Mouse (Mus musculus) splenic B cell, adult 2 months (primary cell): ENCODE results near the gene Macrod2.

Experiments
- DNase-seq: peaks from one replicate; pipeline ENCODE4 v3.0.0-alpha.2; 2011; ENCODE audit warnings: low read depth, low spot score
- H3K27me3 ChIP-seq: 2 replicates; pipeline ENCODE4 v1.6.1; 2012; ENCODE audit warnings: mild to moderate bottlenecking, low read length, moderate library complexity, mixed read lengths; ENCODE audit not compliant: control insufficient read depth, poor library complexity, insufficient read depth, severe bottlenecking
- H3K36me3 ChIP-seq: 2 replicates; pipeline ENCODE4 v1.6.1; 2012; ENCODE audit warnings: mild to moderate bottlenecking, low read length, moderate library complexity, mixed read lengths; ENCODE audit not compliant: control insufficient read depth, poor library complexity, insufficient read depth, severe bottlenecking

Gene Macrod2

GRCm38 (mm10) chr2:141870930-141871329, 1475.8 kb downstream of the Macrod2 start:
- Histone ChIP-seq H3K36me3 (no peaks in the 10 kb centered on the region), H3K27me3 (no peaks in the 10 kb centered on the region)
- no peak for DNase-seq

DNA sequence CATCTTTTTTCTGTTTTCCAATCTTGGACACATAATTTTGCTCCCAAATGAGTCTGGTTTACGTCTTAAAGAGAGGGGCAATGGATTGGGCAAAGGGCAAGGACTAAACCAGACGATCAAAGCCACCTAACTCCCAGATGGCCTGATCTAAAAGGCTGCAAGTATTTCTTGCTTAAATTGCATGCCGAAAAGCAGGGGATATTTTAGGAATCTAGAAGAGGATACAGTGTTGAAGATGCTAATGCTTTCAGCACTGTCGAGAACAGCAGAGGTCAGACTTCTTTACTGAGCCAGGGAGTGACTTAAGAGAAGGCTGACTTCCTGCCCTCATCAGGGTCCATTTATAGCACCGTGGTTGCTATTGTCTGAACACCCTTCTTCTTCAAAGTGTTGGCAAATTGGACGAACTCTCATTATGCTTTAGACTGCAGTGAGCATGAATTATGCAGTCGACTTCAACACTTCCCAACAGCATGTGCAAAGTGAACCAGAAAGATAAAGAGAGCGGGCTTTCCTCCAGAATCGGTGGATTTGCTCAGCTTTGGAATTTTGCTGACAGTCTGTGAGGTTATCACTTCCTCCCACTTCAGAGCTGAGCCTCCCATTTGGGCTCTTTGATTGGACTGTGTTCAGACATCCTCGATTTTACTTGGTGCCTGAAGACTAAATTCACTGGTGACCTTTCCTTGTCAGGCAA, 1481.2 kb downstream of the Macrod2 start:
- Histone ChIP-seq H3K27me3 (no peaks in the 10 kb centered on the region), H3K36me3 (no peaks in the 10 kb centered on the region)
- no peak for DNase-seq

DNA sequence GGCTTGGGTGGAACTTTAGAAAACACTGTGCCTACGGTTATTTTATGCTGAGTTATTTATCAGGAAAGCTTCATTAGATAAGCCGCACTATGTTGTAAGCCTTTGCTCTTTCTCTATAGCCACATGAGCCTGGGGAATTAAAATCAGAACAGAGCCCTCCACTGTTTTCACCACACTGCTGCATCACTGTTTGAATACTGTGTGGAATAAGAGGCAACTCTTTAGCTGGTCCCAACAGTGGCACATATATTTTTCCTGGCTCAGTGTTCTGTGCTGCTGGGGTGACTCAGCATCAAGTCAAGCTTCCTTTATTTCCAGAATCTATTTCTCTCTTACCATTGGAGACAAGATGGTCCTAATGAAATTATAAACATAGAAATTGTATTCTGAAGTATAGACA, 1481.8 kb downstream of the Macrod2 start:
- no peaks in the 10 kb centered on the region for H3K36me3 ChIP-seq
- H3K27me3 ChIP-seq = no peaks in the 10 kb centered on the region
- DNase-seq = no peak

- H3K36me3 ChIP-seq = no peaks in the 10 kb centered on the region
- H3K27me3 ChIP-seq = no peaks in the 10 kb centered on the region
- DNase-seq = no peak
Measured at GRCm38 (mm10) chr2:141878473-141878872, 1483.4 kb downstream of the Macrod2 start.

DNA sequence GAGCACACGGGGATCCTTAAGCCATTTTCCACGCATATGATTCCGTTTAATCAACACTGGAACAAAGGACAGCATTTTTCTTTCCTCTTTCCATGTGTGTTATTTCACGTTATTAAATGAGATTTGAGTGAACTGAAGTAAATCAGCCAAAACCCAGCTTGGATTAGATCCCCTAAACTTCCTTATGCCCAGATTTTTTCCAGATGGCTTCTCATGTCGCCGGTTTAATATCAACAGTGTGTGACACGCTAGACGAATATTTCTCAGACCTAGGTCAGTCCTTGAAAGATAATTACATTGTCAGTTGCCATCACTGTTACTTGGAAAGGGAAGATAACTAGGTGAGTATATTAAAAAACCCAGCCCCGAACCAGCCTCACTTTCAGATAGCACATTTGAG, 1484.6 kb downstream of the Macrod2 start:
- Histone ChIP-seq H3K36me3 (no peaks in the 10 kb centered on the region), H3K27me3 (no peaks in the 10 kb centered on the region)
- no peak for DNase-seq

GRCm38 (mm10) chr2:141886694-141887474, 1491.8 kb downstream of the Macrod2 start:
- DNase-seq = no peak
- no peaks in the 10 kb centered on the region for H3K27me3 ChIP-seq
- no peaks in the 10 kb centered on the region for H3K36me3 ChIP-seq

DNA sequence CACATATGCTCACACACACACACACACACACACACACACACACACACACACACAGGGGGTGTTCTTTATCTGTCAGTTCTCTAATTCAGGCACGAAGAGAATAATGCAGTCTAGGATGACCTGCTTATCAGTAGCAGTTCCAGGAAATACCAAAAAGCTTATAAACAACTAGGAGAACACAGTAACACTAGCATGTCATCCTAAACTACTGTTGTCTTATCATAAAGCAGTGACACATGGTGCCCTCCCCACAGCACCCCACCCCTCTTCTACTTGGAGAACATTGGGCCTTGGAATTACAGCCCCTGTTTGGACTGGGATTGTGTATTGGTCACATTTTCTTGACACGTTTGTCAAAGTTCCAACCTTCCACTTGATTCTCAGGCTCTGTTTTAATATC, 1494.4 kb downstream of the Macrod2 start:
- Histone ChIP-seq H3K27me3 (no peaks in the 10 kb centered on the region), H3K36me3 (no peaks in the 10 kb centered on the region)
- DNase-seq = no peak

- no peaks in the 10 kb centered on the region for H3K36me3 ChIP-seq
- no peak for DNase-seq
- no peaks in the 10 kb centered on the region for H3K27me3 ChIP-seq
Measured at GRCm38 (mm10) chr2:141897951-141898350, 1502.8 kb downstream of the Macrod2 start.

DNA sequence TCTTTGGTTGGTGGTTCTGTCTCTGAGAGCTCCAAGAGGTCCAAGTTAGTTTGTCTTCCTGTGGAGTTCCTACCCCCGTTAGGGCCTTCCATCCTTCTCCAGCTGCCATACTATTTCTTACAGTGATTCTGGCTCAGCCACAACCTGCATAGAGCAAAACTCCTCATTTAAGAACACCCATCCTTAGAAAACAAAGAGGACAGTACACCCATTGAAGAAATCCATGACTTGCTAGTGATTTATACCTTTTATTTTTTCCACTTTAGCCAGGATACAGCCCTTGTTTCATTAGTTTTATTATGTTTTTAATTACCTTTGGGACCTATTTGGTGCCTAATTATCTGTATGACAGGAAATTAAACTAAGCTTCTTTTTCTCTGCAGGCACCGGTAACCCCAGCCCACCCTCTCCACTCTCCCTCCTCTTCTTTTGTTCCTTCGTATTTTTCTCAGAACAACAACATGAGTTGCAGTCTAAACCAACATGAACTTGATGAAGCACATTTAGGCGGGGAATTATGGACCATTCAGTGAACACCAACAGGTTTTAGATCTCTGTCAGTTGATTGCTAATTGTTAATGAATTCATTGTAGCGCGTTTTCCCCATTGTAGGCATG, 1516.8 kb downstream of the Macrod2 start:
- Histone ChIP-seq H3K36me3 (no peaks in the 10 kb centered on the region; the same call in 1 of the 2 replicates), H3K27me3 (no peaks in the 10 kb centered on the region)
- DNase-seq = no peak

- Histone ChIP-seq H3K27me3 (no peaks in the 10 kb centered on the region), H3K36me3 (no peaks in the 10 kb centered on the region; the same call in 1 of the 2 replicates)
- no peak for DNase-seq
Measured at GRCm38 (mm10) chr2:141913486-141913885, 1518.4 kb downstream of the Macrod2 start.

- Histone ChIP-seq H3K27me3 (no peaks in the 10 kb centered on the region), H3K36me3 (no peaks in the 10 kb centered on the region; the same call in 1 of the 2 replicates)
- no peak for DNase-seq
Measured at GRCm38 (mm10) chr2:141913894-141914293, 1518.8 kb downstream of the Macrod2 start.

DNA sequence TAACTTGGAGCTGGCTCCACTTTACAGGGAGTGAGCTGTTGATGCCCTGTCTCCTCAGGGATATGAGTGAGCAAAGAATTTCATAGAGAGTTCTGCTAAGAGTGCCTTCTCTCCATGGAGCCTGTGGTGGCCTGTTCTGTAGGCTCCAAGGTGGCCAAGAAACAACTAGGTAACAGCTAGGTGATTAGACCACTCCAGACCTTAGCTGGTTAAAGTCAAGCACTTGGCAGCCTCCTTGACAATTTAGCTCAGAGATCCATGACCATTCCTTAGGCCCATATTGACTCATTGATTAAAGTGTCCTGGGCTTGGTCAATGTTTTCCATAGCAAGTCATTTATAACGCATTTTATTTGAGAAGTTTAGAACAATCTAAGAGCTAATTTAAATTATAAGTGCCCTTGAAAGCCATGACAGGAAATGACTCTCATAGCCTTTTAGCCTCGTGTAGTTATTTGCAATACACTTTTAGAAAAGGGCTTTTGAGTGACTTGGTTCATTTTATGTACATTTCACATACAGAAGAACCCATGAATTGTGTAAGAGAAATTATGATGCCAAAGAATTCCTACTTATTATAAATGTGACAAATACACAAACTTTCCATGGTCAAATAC, 1525.4 kb downstream of the Macrod2 start:
- DNase-seq = no peak
- no peaks in the 10 kb centered on the region for H3K27me3 ChIP-seq
- no peaks in the 10 kb centered on the region for H3K36me3 ChIP-seq

DNA sequence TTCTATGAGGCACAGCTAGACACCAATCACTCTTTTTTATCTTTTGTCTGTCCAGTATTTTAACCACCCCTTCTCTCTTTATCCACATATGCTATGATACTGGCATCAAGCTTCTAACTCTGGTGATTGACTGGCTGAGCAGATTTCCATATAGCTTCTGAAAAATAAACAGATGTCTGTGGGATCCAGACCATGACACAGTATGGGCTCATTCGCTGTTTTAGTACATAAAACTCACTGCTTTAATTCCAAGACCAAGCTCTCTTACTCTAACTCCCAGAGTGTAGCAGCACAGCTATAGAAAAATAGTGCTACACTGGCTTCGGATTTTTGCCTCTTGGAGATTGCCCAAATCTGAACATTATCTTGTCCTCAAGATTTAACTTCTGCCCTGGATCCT, 1540.0 kb downstream of the Macrod2 start:
- no peaks in the 10 kb centered on the region for H3K27me3 ChIP-seq
- no peaks in the 10 kb centered on the region for H3K36me3 ChIP-seq
- no peak for DNase-seq

DNA sequence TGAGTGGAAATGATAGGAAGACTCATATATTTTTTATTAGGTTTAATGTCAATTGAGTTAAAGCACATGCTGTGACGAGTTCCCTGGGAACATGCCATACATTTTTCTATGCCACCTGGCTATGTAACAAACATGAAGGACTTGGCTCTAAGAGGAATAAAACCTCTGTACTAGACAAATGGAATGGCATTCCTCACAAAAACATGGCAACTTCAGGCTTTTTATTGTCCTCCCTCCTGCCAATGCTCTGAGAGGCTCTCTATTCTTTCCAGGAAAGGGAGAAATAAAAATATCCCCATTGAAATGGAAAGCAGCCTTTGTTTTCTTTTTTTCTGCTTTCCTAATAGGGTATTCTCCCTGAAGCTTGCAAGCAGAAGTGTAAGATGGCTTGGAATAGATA, 1559.7 kb downstream of the Macrod2 start:
- Histone ChIP-seq H3K36me3 (no peaks in the 10 kb centered on the region), H3K27me3 (no peaks in the 10 kb centered on the region)
- DNase-seq = no peak

GRCm38 (mm10) chr2:141955197-141955596, 1560.1 kb downstream of the Macrod2 start:
- Histone ChIP-seq H3K27me3 (no peaks in the 10 kb centered on the region), H3K36me3 (no peaks in the 10 kb centered on the region)
- no peak for DNase-seq
